Mouse (Mus musculus) brain, embryonic 14.5 days (tissue): ENCODE results near the gene Cdh15.

Experiments
- CTCF ChIP-seq: fragments of 200-500 bp; IDR thresholded peaks from 2 replicates; pipeline ENCODE4 v1.5.1; 2012; ENCODE audit warnings: inconsistent platforms, mild to moderate bottlenecking, moderate library complexity, borderline replicate concordance; ENCODE audit not compliant: insufficient read depth, insufficient read length; ENCODE audit errors: extremely low read depth
- POLR2A ChIP-seq: fragments of 200-500 bp; IDR thresholded peaks from 2 replicates; pipeline ENCODE4 v1.6.1; 2012; ENCODE audit warnings: mild to moderate bottlenecking, inconsistent platforms, borderline replicate concordance; ENCODE audit not compliant: poor library complexity, insufficient read depth, insufficient read length, severe bottlenecking; ENCODE audit errors: extremely low read depth

GRCm38 (mm10) chr8:122806956-122807538, 40.7 kb upstream of the Cdh15 start:
- no peak for TF ChIP-seq POLR2A
- TF ChIP-seq CTCF, result no peak
